Mouse (Mus musculus) limb, embryonic 14.5 days (tissue): ENCODE results near the gene Fam20a. TPM values are rescaled to one million over a fixed set of nuclear protein-coding genes. Genes with fewer than 3 reads are reported as not detected.
A peak's percentile ranks its signal among the peaks of the same experiment; 100 is the strongest.

ENCODE experiments used
- ATAC-seq: fragments of 200-750 bp; cut with Nextera tagmentation; 2 replicates; pipeline ENCODE4 v1.8.0; 2017; ENCODE audit warnings: low read depth, moderate number of reproducible peaks, moderate TSS enrichment; ENCODE audit not compliant: low FRiP score
- DNase-seq: peaks from one replicate; pipeline ENCODE4 v3.0.0-alpha.2; 2015; ENCODE audit warnings: low spot score
- H3K27ac ChIP-seq: fragments of 300-500 bp; sonication (generic); replicated peaks from 2 replicates; pipeline ENCODE4 v1.5.1; 2014; ENCODE audit warnings: low read depth, mild to moderate bottlenecking, low read length, moderate library complexity, mixed read lengths
- H3K27me3 ChIP-seq: fragments of 300-500 bp; sonication (generic); 2 replicates; pipeline ENCODE4 v1.6.1; 2014; ENCODE audit warnings: low read length, mixed read lengths; ENCODE audit not compliant: control insufficient read depth, insufficient read depth
- H3K36me3 ChIP-seq: fragments of 300-500 bp; sonication (generic); 2 replicates; pipeline ENCODE4 v1.6.1; 2014; ENCODE audit warnings: mild to moderate bottlenecking, low read length, moderate library complexity, mixed read lengths; ENCODE audit not compliant: control insufficient read depth, insufficient read depth
- H3K4me1 ChIP-seq: fragments of 300-500 bp; sonication (generic); 2 replicates; pipeline ENCODE4 v1.6.1; 2014; ENCODE audit warnings: antibody characterized with exemption, low read length, mixed read lengths; ENCODE audit not compliant: control insufficient read depth, insufficient read depth
- H3K4me2 ChIP-seq: fragments of 300-500 bp; sonication (generic); replicated peaks from 2 replicates; pipeline ENCODE4 v1.6.1; 2014; ENCODE audit warnings: low read depth, mild to moderate bottlenecking, low read length, moderate library complexity; ENCODE audit not compliant: severe bottlenecking
- H3K4me3 ChIP-seq: fragments of 300-500 bp; sonication (generic); replicated peaks from 2 replicates; pipeline ENCODE4 v1.5.1; 2014; ENCODE audit warnings: low read length
- H3K9ac ChIP-seq: fragments of 300-500 bp; sonication (generic); 2 replicates; pipeline ENCODE4 v1.6.1; 2014; ENCODE audit warnings: mild to moderate bottlenecking, low read depth, low read length, moderate library complexity; ENCODE audit not compliant: severe bottlenecking
- H3K9me3 ChIP-seq: fragments of 300-500 bp; sonication (generic); 2 replicates; pipeline ENCODE4 v1.6.1; 2016; ENCODE audit warnings: low read length; ENCODE audit not compliant: control insufficient read depth
- POLR2A ChIP-seq: fragments of 200-500 bp; IDR thresholded peaks from 2 replicates; pipeline ENCODE4 v1.8.0; 2012; ENCODE audit warnings: inconsistent platforms, mild to moderate bottlenecking, moderate library complexity, borderline replicate concordance; ENCODE audit not compliant: insufficient read depth, insufficient read length; ENCODE audit errors: extremely low read depth
- WGBS: fragments of 180-500 bp; shearing (Covaris S2); extraction: QIAGEN DNeasy Blood & Tissue Kit; methylation state at CpG from one replicate; pipeline ENCODE4 v1.1.7; 2014; 5-methylcytosine and 5-hydroxymethylcytosine counted together
- polyA plus RNA-seq, 2 experiments: library from polyadenylated mRNA; depleted of rRNA in 1 of 2; stranded (reverse) in 1 of 2; unstranded in 1 of 2; fragments of >200 nt; fragmentation: Nextera tagmentation in 1 of 2; extraction: Ambion mirVana in 1 of 2; gene quantifications; 2 replicates each; pipeline versions ENCODE4 v1.2.1 to v1.2.3; 2012 to 2014

Gene Fam20a
- polyA plus RNA-seq, 2 experiments = 6.9 to 9.4 TPM

DNA sequence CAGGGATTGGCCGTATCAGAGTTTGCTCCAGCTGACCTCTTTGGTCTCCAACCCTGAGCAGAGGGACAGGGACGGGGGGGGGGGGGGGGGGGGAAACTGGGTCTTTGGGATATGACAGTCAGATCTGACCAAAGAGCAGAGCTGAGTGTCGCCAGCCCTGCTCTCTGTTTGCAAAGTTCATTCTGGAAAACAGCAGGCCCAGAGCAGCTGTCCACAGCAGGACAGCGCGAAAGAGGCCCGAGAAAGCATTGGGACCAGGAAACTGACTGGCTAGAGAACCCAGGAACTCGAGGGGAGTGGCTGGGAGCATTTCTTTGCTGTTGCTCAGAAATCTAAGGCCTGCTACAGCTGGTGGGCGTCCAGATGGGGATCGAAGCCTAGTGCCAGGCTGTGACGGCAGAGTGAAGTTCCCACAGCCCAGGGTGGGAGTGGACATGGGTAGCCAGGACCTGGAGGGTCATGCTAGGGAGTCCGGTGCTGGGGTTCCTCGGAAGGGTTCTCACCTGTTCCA, 1.2 kb downstream of the Fam20a start:
- no peak for TF ChIP-seq POLR2A
- ATAC-seq (peak; percentile 34; the same call in 1 of the 2 replicates), DNase-seq (peak; percentile 31)
- Histone ChIP-seq H3K4me1 (peaks cover 16% of the 10 kb centered on the region), H3K9ac (peak overlapping the region; percentile 44), H3K27ac (no peak overlapping the region), H3K4me2 (peak overlapping the region; percentile 65), H3K9me3 (no peaks in the 10 kb centered on the region), H3K36me3 (no peaks in the 10 kb centered on the region), H3K4me3 (peak overlapping the region; percentile 42), H3K27me3 (peaks cover 8% of the 10 kb centered on the region)
- 14% methylated on average over 12 of the region's 12 CpGs for WGBS

DNA sequence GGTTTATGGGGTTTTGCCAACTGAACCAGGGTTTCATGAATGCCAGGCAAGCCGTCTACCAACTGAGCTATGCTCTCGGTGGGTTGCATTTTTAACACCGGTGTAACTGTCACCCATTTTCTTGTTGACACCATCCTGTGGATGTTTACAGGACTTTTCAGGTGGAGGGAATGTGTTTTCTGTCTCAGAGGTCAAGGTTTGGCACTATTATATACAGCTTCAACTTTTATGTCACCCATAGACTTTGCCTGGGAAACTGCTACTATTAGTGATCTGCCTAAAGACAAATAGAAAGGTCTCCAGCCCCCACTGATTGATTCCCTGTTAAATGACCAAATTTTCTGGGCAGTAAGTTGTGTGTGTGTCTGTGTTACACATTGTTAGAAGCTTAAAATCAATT, 2.7 kb downstream of the Fam20a start:
- peaks cover 31% of the 10 kb centered on the region for H3K4me1 ChIP-seq
- no peak overlapping the region for H3K9ac ChIP-seq
- no peak for ATAC-seq
- TF ChIP-seq POLR2A = no peak
- 77% methylated on average over 3 of the region's 3 CpGs for WGBS
- no peaks in the 10 kb centered on the region for H3K9me3 ChIP-seq
- no peak overlapping the region for H3K4me2 ChIP-seq
- no peak overlapping the region for H3K4me3 ChIP-seq
- peaks cover 8% of the 10 kb centered on the region for H3K27me3 ChIP-seq
- no peaks in the 10 kb centered on the region for H3K36me3 ChIP-seq
- no peak overlapping the region for H3K27ac ChIP-seq
- DNase-seq = no peak

DNA sequence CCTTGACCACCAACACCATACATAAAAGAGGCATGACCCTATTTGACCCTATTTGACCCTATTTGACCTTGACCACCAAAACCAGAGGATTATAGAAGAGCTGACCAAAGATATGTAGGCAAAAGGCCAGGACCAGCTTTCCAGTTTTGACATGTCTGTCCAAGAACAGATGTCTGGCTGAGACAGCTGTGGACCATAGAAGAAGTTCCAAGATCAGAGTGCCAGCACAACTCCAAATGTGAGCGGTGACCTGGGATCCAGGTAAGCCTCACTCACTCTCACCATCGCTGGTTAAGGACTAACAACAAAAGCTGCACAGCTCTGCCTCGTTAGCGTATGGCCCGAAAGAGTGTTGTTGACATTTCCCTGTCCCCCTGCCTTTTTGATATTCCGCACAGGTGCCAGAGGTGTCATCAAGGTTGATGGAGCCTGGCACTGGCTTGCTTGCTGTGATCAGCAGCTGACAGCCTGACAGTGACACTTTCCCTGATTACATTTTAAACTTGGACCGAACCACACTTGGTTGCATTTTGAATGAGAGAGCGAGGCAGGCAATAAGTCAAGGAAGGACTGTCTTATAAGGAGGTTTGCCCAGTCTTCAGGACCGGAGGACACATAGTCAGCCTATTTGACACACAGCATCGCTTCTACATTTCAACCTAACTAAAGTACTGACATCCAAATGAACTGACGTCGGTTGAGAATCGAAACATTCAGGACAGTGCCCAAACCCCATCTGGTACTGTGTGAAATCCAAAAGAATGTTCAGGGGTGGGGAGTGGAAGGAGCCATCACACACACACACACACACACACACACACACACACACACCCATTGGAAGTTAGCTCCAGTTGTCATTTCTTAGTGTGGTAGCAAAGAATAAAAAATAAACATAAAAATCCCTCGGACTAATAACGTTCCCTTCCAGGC, 3.8 kb downstream of the Fam20a start:
- no peak for ATAC-seq
- Histone ChIP-seq H3K4me1 (peaks cover 39% of the 10 kb centered on the region), H3K4me2 (no peak overlapping the region), H3K36me3 (no peaks in the 10 kb centered on the region), H3K27me3 (peaks cover 8% of the 10 kb centered on the region), H3K4me3 (no peak overlapping the region), H3K9ac (no peak overlapping the region), H3K27ac (no peak overlapping the region), H3K9me3 (no peaks in the 10 kb centered on the region)
- TF ChIP-seq POLR2A = no peak
- DNase-seq = no peak
- WGBS = 78% methylated on average over 15 of the region's 15 CpGs

DNA sequence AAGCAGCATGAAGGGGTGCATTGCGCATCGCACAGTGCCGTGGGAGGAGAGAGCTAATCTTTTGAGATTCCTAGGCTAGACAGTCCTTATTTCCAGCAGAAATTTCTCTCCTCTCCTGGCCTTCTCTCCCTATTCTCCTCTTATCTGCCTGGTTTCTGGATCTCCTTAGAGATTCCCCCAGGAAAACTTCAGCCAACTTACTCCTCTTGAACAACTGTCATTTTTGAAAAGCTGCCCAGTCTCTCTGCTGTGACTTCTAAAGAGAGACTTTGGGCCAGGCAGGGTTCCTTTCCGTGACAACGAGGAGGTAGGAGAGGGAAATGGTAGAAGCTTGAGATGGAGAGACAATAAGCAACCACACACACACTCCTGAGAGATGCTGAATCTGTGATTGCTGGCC, 4.6 kb downstream of the Fam20a start:
- no peak for TF ChIP-seq POLR2A
- H3K9me3 ChIP-seq = no peaks in the 10 kb centered on the region
- peaks cover 33% of the 10 kb centered on the region for H3K4me1 ChIP-seq
- WGBS = 82% methylated on average over 5 of the region's 5 CpGs
- H3K27ac ChIP-seq = no peak overlapping the region
- peaks cover 8% of the 10 kb centered on the region for H3K27me3 ChIP-seq
- no peak for ATAC-seq
- H3K36me3 ChIP-seq = no peaks in the 10 kb centered on the region
- no peak overlapping the region for H3K9ac ChIP-seq
- no peak for DNase-seq
- H3K4me3 ChIP-seq = no peak overlapping the region
- no peak overlapping the region for H3K4me2 ChIP-seq

DNA sequence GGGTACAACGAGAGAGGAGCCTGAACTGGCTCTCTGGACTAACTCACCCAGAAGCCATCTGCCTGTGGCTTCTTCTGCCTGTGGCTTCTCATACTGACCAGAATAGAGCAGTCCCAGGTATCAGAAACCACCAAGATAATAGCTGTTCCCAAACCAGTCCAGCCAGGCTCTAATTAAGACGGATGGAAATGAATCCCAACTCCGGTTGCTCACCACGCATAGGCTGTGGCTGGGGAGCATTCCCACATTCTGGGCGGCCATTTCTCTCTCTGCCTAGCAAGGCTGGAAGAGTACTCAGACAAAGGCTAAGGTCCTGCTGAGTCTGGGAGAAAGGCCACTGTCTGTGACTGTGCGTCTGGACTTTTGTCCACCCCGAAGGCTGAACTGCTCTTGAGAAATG, 5.1 kb downstream of the Fam20a start:
- H3K9ac ChIP-seq = no peak overlapping the region
- TF ChIP-seq POLR2A = no peak
- 62% methylated on average over 7 of the region's 7 CpGs for WGBS
- no peak overlapping the region for H3K27ac ChIP-seq
- H3K4me1 ChIP-seq = peaks cover 29% of the 10 kb centered on the region
- no peak for ATAC-seq
- H3K4me3 ChIP-seq = no peak overlapping the region
- peaks cover 8% of the 10 kb centered on the region for H3K27me3 ChIP-seq
- H3K9me3 ChIP-seq = no peaks in the 10 kb centered on the region
- no peaks in the 10 kb centered on the region for H3K36me3 ChIP-seq
- H3K4me2 ChIP-seq = no peak overlapping the region
- DNase-seq = no peak
